Mouse (Mus musculus): ENCODE results near the gene Krt13.

GRCm38 (mm10) chr11:100140966-100141365 is 19.6 kb upstream of the Krt13 start:
- TF ChIP-seq CTCF (IDR thresholded peaks at IDR 0.05; ENCODE audit: low read depth) (no peak), EP300 (IDR thresholded peaks at IDR 0.05; ENCODE audit: low read depth) (no peak)

Data from liver, embryonic 14.5 days (tissue).